Mouse (Mus musculus): ENCODE measurements around the gene Ptprn2. TPM values are rescaled to one million over a fixed set of nuclear protein-coding genes. Genes with fewer than 3 reads are reported as not detected.

Ptprn2 gene
- polyA plus RNA-seq, 1 experiment from 2014 or later: 1.2 TPM

- no peaks in the 10 kb centered on the region for H3K9me3 ChIP-seq (ENCODE audit: control insufficient read depth)
- 86% methylated on average over 17 of the region's 17 CpGs for WGBS
- TF ChIP-seq CTCF (IDR thresholded peaks at IDR 0.05; ENCODE audit: low read depth): no peak
- no peak overlapping the region for H3K4me2 ChIP-seq (replicated peaks; ENCODE audit: low read depth)
- H3K9ac ChIP-seq (ENCODE audit: low read depth, low read length): no peak overlapping the region
- no peaks in the 10 kb centered on the region for H3K27me3 ChIP-seq (replicated peaks; ENCODE audit: control insufficient read depth, insufficient read depth, low read length)
- H3K4me3 ChIP-seq (ENCODE audit: low read depth, low read length): no peak overlapping the region
- H3K36me3 ChIP-seq (ENCODE audit: control insufficient read depth, insufficient read depth): no peaks in the 10 kb centered on the region
- ATAC-seq: no peak
- H3K27ac ChIP-seq (ENCODE audit: low read depth, low read length): no peak overlapping the region
- H3K4me1 ChIP-seq (replicated peaks; ENCODE audit: control insufficient read depth, insufficient read depth, low read length): no peaks in the 10 kb centered on the region
These were observed 819.5 kb downstream of the Ptprn2 start for GRCm38 (mm10) chr12:117304751-117305624.

DNA sequence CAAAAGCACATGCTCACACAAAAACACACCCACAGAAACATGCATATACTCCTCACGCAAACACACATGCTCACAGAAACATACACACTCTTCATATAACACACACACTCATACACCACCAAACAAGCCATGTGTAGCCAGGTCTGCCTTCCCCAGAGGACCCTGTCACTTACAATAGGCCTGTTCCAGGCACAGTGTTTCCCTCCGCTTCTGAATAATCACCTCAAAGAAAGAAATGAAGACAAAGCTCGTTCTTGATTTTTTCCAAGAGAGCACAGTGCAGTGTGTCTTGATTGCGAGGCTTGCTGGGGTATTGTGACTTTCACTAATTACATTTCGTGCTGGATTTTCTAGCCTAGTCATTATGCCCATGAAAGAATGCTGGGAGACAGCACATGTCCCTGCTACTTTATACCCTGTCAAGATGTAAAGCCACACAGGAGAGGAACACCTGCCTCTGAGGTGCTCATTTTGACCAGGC, 820.1 kb downstream of the Ptprn2 start:
- no peak for ATAC-seq
- no peak overlapping the region for H3K27ac ChIP-seq (ENCODE audit: low read depth, low read length)
- H3K36me3 ChIP-seq (ENCODE audit: control insufficient read depth, insufficient read depth): no peaks in the 10 kb centered on the region
- no peak overlapping the region for H3K4me3 ChIP-seq (ENCODE audit: low read depth, low read length)
- no peaks in the 10 kb centered on the region for H3K27me3 ChIP-seq (replicated peaks; ENCODE audit: control insufficient read depth, insufficient read depth, low read length)
- WGBS: 83% methylated on average over 5 of the region's 5 CpGs
- no peaks in the 10 kb centered on the region for H3K9me3 ChIP-seq (ENCODE audit: control insufficient read depth)
- H3K9ac ChIP-seq (ENCODE audit: low read depth, low read length): no peak overlapping the region
- H3K4me2 ChIP-seq (replicated peaks; ENCODE audit: low read depth): no peak overlapping the region
- no peaks in the 10 kb centered on the region for H3K4me1 ChIP-seq (replicated peaks; ENCODE audit: control insufficient read depth, insufficient read depth, low read length)
- TF ChIP-seq CTCF (IDR thresholded peaks at IDR 0.05; ENCODE audit: low read depth): no peak

- no peak overlapping the region for H3K27ac ChIP-seq (ENCODE audit: low read depth, low read length)
- no peak overlapping the region for H3K4me3 ChIP-seq (ENCODE audit: low read depth, low read length)
- no peak overlapping the region for H3K4me2 ChIP-seq (replicated peaks; ENCODE audit: low read depth)
- no peaks in the 10 kb centered on the region for H3K27me3 ChIP-seq (replicated peaks; ENCODE audit: control insufficient read depth, insufficient read depth, low read length)
- no peaks in the 10 kb centered on the region for H3K4me1 ChIP-seq (replicated peaks; ENCODE audit: control insufficient read depth, insufficient read depth, low read length)
- TF ChIP-seq CTCF (IDR thresholded peaks at IDR 0.05; ENCODE audit: low read depth): no peak
- no peaks in the 10 kb centered on the region for H3K9me3 ChIP-seq (ENCODE audit: control insufficient read depth)
- H3K36me3 ChIP-seq (ENCODE audit: control insufficient read depth, insufficient read depth): no peaks in the 10 kb centered on the region
- WGBS: 80% methylated on average over 6 of the region's 6 CpGs
- no peak overlapping the region for H3K9ac ChIP-seq (ENCODE audit: low read depth, low read length)
- ATAC-seq: no peak
These were observed 826.6 kb downstream of the Ptprn2 start for GRCm38 (mm10) chr12:117312079-117312478.

DNA sequence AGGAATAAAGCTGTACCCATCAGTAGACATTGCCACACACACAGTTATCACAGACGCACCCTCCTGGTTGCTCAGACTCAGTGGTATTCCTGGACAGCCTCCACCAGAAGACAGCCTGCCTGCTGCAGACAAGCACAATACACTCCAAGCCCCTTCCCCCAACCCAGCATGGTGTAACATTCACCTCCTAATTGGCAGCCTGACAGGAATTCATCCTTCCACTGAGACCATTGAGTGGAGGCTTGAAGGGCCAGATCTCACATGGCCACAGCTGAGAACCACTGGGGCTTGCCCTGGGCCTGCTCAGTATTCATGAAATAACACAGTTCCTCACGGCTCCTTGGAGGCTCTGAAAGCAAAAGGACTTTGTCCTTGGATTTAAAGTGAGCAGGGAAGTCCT, 829.5 kb downstream of the Ptprn2 start:
- H3K4me2 ChIP-seq (replicated peaks; ENCODE audit: low read depth): no peak overlapping the region
- 0 out of 2 replicates have a peak, but pooled peaks cover 3% of the 10 kb centered on the region for H3K9me3 ChIP-seq (ENCODE audit: control insufficient read depth)
- no peak for TF ChIP-seq CTCF (IDR thresholded peaks at IDR 0.05; ENCODE audit: low read depth)
- H3K9ac ChIP-seq (ENCODE audit: low read depth, low read length): no peak overlapping the region
- WGBS: 60% methylated on average over 2 of the region's 2 CpGs
- no peaks in the 10 kb centered on the region for H3K4me1 ChIP-seq (replicated peaks; ENCODE audit: control insufficient read depth, insufficient read depth, low read length)
- no peaks in the 10 kb centered on the region for H3K27me3 ChIP-seq (replicated peaks; ENCODE audit: control insufficient read depth, insufficient read depth, low read length)
- H3K36me3 ChIP-seq (ENCODE audit: control insufficient read depth, insufficient read depth): no peaks in the 10 kb centered on the region
- no peak overlapping the region for H3K27ac ChIP-seq (ENCODE audit: low read depth, low read length)
- ATAC-seq: no peak
- H3K4me3 ChIP-seq (ENCODE audit: low read depth, low read length): no peak overlapping the region

DNA sequence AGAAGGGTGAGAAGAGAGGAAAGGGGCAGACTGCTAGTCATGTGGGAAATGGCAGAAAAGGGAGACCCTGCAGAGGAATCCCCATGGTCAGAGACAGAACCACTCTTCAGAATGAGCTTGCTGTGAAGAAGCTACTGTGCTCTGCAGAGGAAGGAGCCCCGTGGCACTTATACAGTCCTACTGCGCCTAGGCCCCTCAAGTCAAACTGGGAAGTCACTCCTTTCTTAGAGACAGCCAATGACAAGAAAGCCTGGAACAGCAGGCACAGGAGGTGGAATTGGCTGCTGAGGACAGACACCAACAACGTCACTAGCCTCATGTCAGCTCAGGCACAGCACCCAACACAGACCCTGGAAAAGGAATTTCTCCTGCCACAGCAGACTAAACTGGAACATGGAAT, 830.1 kb downstream of the Ptprn2 start:
- Histone ChIP-seq H3K9me3 (ENCODE audit: control insufficient read depth) (0 out of 2 replicates have a peak, but pooled peaks cover 3% of the 10 kb centered on the region), H3K27me3 (replicated peaks; ENCODE audit: control insufficient read depth, insufficient read depth, low read length) (no peaks in the 10 kb centered on the region), H3K36me3 (ENCODE audit: control insufficient read depth, insufficient read depth) (no peaks in the 10 kb centered on the region), H3K4me1 (replicated peaks; ENCODE audit: control insufficient read depth, insufficient read depth, low read length) (no peaks in the 10 kb centered on the region), H3K4me2 (replicated peaks; ENCODE audit: low read depth) (no peak overlapping the region), H3K27ac (ENCODE audit: low read depth, low read length) (no peak overlapping the region), H3K9ac (ENCODE audit: low read depth, low read length) (no peak overlapping the region), H3K4me3 (ENCODE audit: low read depth, low read length) (no peak overlapping the region)
- 84% methylated on average over 3 of the region's 3 CpGs for WGBS
- TF ChIP-seq CTCF (IDR thresholded peaks at IDR 0.05; ENCODE audit: low read depth): no peak
- no peak for ATAC-seq

DNA sequence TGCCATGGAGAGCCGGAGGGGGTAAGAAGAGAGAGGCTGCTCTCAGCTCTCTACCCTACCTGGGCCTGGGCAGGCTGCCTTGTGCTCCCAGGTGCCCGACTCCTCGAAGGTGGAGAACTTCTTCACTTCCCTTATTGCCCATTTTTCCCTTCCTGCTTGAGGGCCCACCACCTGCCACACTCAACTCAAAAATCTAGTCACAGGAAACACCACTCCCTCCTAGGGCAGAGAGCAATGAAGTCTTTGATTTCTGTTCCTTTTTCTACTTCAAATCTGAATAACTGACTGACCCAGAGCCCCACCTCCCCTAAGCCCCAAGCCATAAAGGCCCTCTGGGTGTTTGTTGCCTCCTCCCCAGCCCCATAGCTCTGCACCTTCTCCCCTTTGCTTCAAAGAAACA, 832.7 kb downstream of the Ptprn2 start:
- H3K36me3 ChIP-seq (ENCODE audit: control insufficient read depth, insufficient read depth): no peaks in the 10 kb centered on the region
- H3K4me2 ChIP-seq (replicated peaks; ENCODE audit: low read depth): no peak overlapping the region
- WGBS: 78% methylated on average over 3 of the region's 3 CpGs
- H3K9ac ChIP-seq (ENCODE audit: low read depth, low read length): no peak overlapping the region
- no peaks in the 10 kb centered on the region for H3K4me1 ChIP-seq (replicated peaks; ENCODE audit: control insufficient read depth, insufficient read depth, low read length)
- H3K27me3 ChIP-seq (replicated peaks; ENCODE audit: control insufficient read depth, insufficient read depth, low read length): no peaks in the 10 kb centered on the region
- no peak overlapping the region for H3K4me3 ChIP-seq (ENCODE audit: low read depth, low read length)
- H3K9me3 ChIP-seq (ENCODE audit: control insufficient read depth): 0 out of 2 replicates have a peak, but pooled peaks cover 3% of the 10 kb centered on the region
- ATAC-seq: no peak
- no peak overlapping the region for H3K27ac ChIP-seq (ENCODE audit: low read depth, low read length)
- no peak for TF ChIP-seq CTCF (IDR thresholded peaks at IDR 0.05; ENCODE audit: low read depth)
